Mouse (Mus musculus): ENCODE data around the gene Sap30. TPM values are rescaled to one million over a fixed set of nuclear protein-coding genes. Genes with fewer than 3 reads are reported as not detected.
A peak's percentile ranks its signal among the peaks of the same experiment; 100 is the strongest.

The Sap30 gene
- 22.3 and 24.7 TPM in 2 replicates for polyA plus RNA-seq (2015; fragmentation: Nextera tagmentation; extraction: Ambion mirVana)

DNA sequence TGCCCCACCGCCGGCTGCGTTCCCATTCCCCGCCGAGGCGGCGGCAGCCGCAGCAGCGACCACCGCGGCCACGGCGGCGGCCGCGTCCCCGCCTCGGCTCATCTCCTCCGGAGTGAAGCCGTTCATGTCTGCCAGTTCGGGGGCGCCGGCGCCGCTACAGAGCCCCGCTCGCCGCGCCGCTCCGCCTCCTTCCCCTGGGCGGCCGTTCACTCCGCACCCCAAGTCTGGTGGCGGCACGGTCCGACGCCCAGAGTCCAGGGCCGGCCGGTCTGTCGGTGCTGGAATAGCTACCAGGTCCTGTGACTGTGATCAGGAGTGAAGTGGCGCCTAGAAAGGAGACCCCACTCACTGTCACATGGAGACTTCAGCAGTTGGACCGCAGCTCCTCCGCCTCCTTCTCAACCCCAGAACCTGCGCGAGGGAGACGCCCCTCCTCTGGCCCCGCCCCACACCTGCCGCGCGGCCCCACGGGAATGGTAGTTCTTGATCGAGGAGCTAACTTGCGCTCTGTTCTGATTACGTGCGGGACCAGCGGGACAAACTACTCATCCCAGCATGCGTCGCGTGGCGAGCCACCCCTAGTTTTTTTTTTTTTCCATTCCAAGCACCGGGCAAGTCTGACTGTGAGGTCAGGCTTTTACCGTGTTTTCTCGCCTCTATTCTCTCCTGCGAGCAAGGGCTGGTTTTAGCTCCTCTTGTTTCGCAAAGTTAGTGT is at the start of gene Sap30:
Gene Sap30, minus strand, starts transcription at position 420 of the 715 bp plus-strand sequence.
- H3K4me3 ChIP-seq (replicated peaks; ENCODE audit: low read length) = peak within 1 kb of the TSS; percentile 89
- no peaks in the 10 kb centered on the region for H3K27me3 ChIP-seq (ENCODE audit: control insufficient read depth, insufficient read depth, low read length)
- H3K36me3 ChIP-seq (ENCODE audit: control insufficient read depth, insufficient read depth, low read length) = peaks cover 3% of the 10 kb centered on the region
- peaks cover 12% of the 10 kb centered on the region for H3K4me1 ChIP-seq (ENCODE audit: control insufficient read depth, insufficient read depth, low read length)
- peak within 1 kb of the TSS; percentile 85 for H3K9ac ChIP-seq (ENCODE audit: low read length)
- H3K4me2 ChIP-seq (ENCODE audit: low read depth, low read length) = peak within 1 kb of the TSS; percentile 94
- peak; percentile 96 for ATAC-seq (ENCODE audit: insufficient read depth, low FRiP score)
- under 1% methylated on average over 66 of the region's 66 CpGs for WGBS
- no peaks in the 10 kb centered on the region for H3K9me3 ChIP-seq (replicated peaks; ENCODE audit: control insufficient read depth, low read length)
- H3K27ac ChIP-seq (ENCODE audit: low read length) = peak within 1 kb of the TSS; percentile 96

GRCm38 (mm10) chr8:57536167-57536566 is 48.5 kb upstream of the Sap30 start:
- Histone ChIP-seq H3K27ac (ENCODE audit: low read length) (no peak overlapping the region), H3K9me3 (replicated peaks; ENCODE audit: control insufficient read depth, low read length) (no peaks in the 10 kb centered on the region; the same call in 1 of the 2 replicates), H3K36me3 (ENCODE audit: control insufficient read depth, insufficient read depth, low read length) (peaks cover 9% of the 10 kb centered on the region), H3K4me2 (ENCODE audit: low read depth, low read length) (no peak overlapping the region), H3K9ac (ENCODE audit: low read length) (no peak overlapping the region), H3K27me3 (ENCODE audit: control insufficient read depth, insufficient read depth, low read length) (no peaks in the 10 kb centered on the region), H3K4me1 (ENCODE audit: control insufficient read depth, insufficient read depth, low read length) (no peaks in the 10 kb centered on the region), H3K4me3 (replicated peaks; ENCODE audit: low read length) (no peak overlapping the region)
- 88% methylated on average over 6 of the region's 6 CpGs for WGBS
- no peak for ATAC-seq (ENCODE audit: insufficient read depth, low FRiP score)

- no peak overlapping the region for H3K4me3 ChIP-seq (replicated peaks; ENCODE audit: low read length)
- no peaks in the 10 kb centered on the region for H3K4me1 ChIP-seq (ENCODE audit: control insufficient read depth, insufficient read depth, low read length)
- no peak overlapping the region for H3K27ac ChIP-seq (ENCODE audit: low read length)
- H3K9me3 ChIP-seq (replicated peaks; ENCODE audit: control insufficient read depth, low read length) = no peaks in the 10 kb centered on the region; the same call in 1 of the 2 replicates
- no peak overlapping the region for H3K4me2 ChIP-seq (ENCODE audit: low read depth, low read length)
- no peaks in the 10 kb centered on the region for H3K27me3 ChIP-seq (ENCODE audit: control insufficient read depth, insufficient read depth, low read length)
- H3K9ac ChIP-seq (ENCODE audit: low read length) = no peak overlapping the region
- WGBS = 67% methylated on average over 4 of the region's 4 CpGs
- peaks cover 9% of the 10 kb centered on the region for H3K36me3 ChIP-seq (ENCODE audit: control insufficient read depth, insufficient read depth, low read length)
- no peak for ATAC-seq (ENCODE audit: insufficient read depth, low FRiP score)
Measured at GRCm38 (mm10) chr8:57534495-57534894, 46.8 kb upstream of the Sap30 start.

DNA sequence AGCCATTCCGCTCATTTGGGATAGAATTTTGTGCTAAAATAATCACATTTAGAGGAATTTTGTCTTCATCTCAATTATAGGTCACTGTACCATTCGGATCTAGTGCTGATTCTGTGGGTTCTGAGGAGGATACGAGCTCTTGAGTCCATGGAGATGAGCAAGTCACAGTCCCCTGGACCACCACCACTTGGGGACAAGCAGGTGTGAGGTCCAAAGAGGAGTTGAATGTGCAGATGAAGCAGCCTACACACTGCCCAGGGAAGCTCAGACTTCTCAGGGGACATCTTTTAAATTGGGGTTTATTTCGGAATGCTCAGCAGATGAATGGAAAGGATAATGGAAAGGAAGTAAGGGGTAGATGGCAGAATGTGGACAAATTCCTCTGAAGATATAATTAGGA is 45.4 kb upstream of the Sap30 start:
- WGBS = 91% methylated on average over 4 of the region's 4 CpGs

GRCm38 (mm10) chr8:57532223-57532622 is 44.6 kb upstream of the Sap30 start:
- no peak overlapping the region for H3K9ac ChIP-seq (ENCODE audit: low read length)
- no peaks in the 10 kb centered on the region for H3K4me1 ChIP-seq (ENCODE audit: control insufficient read depth, insufficient read depth, low read length)
- H3K27me3 ChIP-seq (ENCODE audit: control insufficient read depth, insufficient read depth, low read length) = no peaks in the 10 kb centered on the region
- H3K9me3 ChIP-seq (replicated peaks; ENCODE audit: control insufficient read depth, low read length) = no peaks in the 10 kb centered on the region; the same call in 1 of the 2 replicates
- H3K4me3 ChIP-seq (replicated peaks; ENCODE audit: low read length) = no peak overlapping the region
- peaks cover 9% of the 10 kb centered on the region for H3K36me3 ChIP-seq (ENCODE audit: control insufficient read depth, insufficient read depth, low read length)
- WGBS = 56% methylated on average over 2 of the region's 2 CpGs
- no peak overlapping the region for H3K4me2 ChIP-seq (ENCODE audit: low read depth, low read length)
- ATAC-seq (ENCODE audit: insufficient read depth, low FRiP score) = no peak
- no peak overlapping the region for H3K27ac ChIP-seq (ENCODE audit: low read length)

More for the DNA sequence above, 45.4 kb upstream of the Sap30 start:
- H3K4me3 ChIP-seq (replicated peaks; ENCODE audit: low read length) = no peak overlapping the region
- peaks cover 9% of the 10 kb centered on the region for H3K36me3 ChIP-seq (ENCODE audit: control insufficient read depth, insufficient read depth, low read length)
- no peaks in the 10 kb centered on the region for H3K27me3 ChIP-seq (ENCODE audit: control insufficient read depth, insufficient read depth, low read length)
- no peak overlapping the region for H3K9ac ChIP-seq (ENCODE audit: low read length)
- H3K9me3 ChIP-seq (replicated peaks; ENCODE audit: control insufficient read depth, low read length) = no peaks in the 10 kb centered on the region; the same call in 1 of the 2 replicates
- no peak overlapping the region for H3K4me2 ChIP-seq (ENCODE audit: low read depth, low read length)
- H3K27ac ChIP-seq (ENCODE audit: low read length) = no peak overlapping the region
- no peak for ATAC-seq (ENCODE audit: insufficient read depth, low FRiP score)
- no peaks in the 10 kb centered on the region for H3K4me1 ChIP-seq (ENCODE audit: control insufficient read depth, insufficient read depth, low read length)

GRCm38 (mm10) chr8:57530666-57531349 is 43.1 kb upstream of the Sap30 start:
- H3K4me3 ChIP-seq (replicated peaks; ENCODE audit: low read length) = peak overlapping the region; percentile 22; the same call in 1 of the 2 replicates
- H3K9me3 ChIP-seq (replicated peaks; ENCODE audit: control insufficient read depth, low read length) = no peaks in the 10 kb centered on the region; the same call in 1 of the 2 replicates
- H3K36me3 ChIP-seq (ENCODE audit: control insufficient read depth, insufficient read depth, low read length) = peaks cover 4% of the 10 kb centered on the region
- H3K27me3 ChIP-seq (ENCODE audit: control insufficient read depth, insufficient read depth, low read length) = no peaks in the 10 kb centered on the region
- H3K4me1 ChIP-seq (ENCODE audit: control insufficient read depth, insufficient read depth, low read length) = no peaks in the 10 kb centered on the region
- 22% methylated on average over 15 of the region's 15 CpGs for WGBS
- H3K9ac ChIP-seq (ENCODE audit: low read length) = peak overlapping the region; percentile 43
- H3K4me2 ChIP-seq (ENCODE audit: low read depth, low read length) = peak overlapping the region; percentile 45
- ATAC-seq (ENCODE audit: insufficient read depth, low FRiP score) = peak; percentile 57; the same call in 1 of the 2 replicates
- peak overlapping the region; percentile 62 for H3K27ac ChIP-seq (ENCODE audit: low read length)

GRCm38 (mm10) chr8:57530238-57530637 is 42.6 kb upstream of the Sap30 start:
- peak overlapping the region; percentile 43 for H3K9ac ChIP-seq (ENCODE audit: low read length)
- peak overlapping the region; percentile 62 for H3K27ac ChIP-seq (ENCODE audit: low read length)
- H3K4me2 ChIP-seq (ENCODE audit: low read depth, low read length) = peak overlapping the region; percentile 45
- H3K36me3 ChIP-seq (ENCODE audit: control insufficient read depth, insufficient read depth, low read length) = no peaks in the 10 kb centered on the region
- H3K4me1 ChIP-seq (ENCODE audit: control insufficient read depth, insufficient read depth, low read length) = no peaks in the 10 kb centered on the region
- 74% methylated on average over 13 of the region's 13 CpGs for WGBS
- H3K27me3 ChIP-seq (ENCODE audit: control insufficient read depth, insufficient read depth, low read length) = no peaks in the 10 kb centered on the region
- no peak for ATAC-seq (ENCODE audit: insufficient read depth, low FRiP score)
- H3K9me3 ChIP-seq (replicated peaks; ENCODE audit: control insufficient read depth, low read length) = no peaks in the 10 kb centered on the region
- H3K4me3 ChIP-seq (replicated peaks; ENCODE audit: low read length) = peak overlapping the region; percentile 22; the same call in 1 of the 2 replicates

GRCm38 (mm10) chr8:57528036-57528435 is 40.4 kb upstream of the Sap30 start:
- WGBS = 97% methylated on average over 1 of the region's 1 CpGs
- H3K36me3 ChIP-seq (ENCODE audit: control insufficient read depth, insufficient read depth, low read length) = no peaks in the 10 kb centered on the region
- no peak overlapping the region for H3K27ac ChIP-seq (ENCODE audit: low read length)
- ATAC-seq (ENCODE audit: insufficient read depth, low FRiP score) = no peak
- no peaks in the 10 kb centered on the region for H3K27me3 ChIP-seq (ENCODE audit: control insufficient read depth, insufficient read depth, low read length)
- H3K9ac ChIP-seq (ENCODE audit: low read length) = no peak overlapping the region
- no peak overlapping the region for H3K4me2 ChIP-seq (ENCODE audit: low read depth, low read length)
- H3K4me1 ChIP-seq (ENCODE audit: control insufficient read depth, insufficient read depth, low read length) = no peaks in the 10 kb centered on the region
- no peak overlapping the region for H3K4me3 ChIP-seq (replicated peaks; ENCODE audit: low read length)
- no peaks in the 10 kb centered on the region for H3K9me3 ChIP-seq (replicated peaks; ENCODE audit: control insufficient read depth, low read length)

- no peak overlapping the region for H3K27ac ChIP-seq (ENCODE audit: low read length)
- H3K4me3 ChIP-seq (replicated peaks; ENCODE audit: low read length) = no peak overlapping the region
- peaks cover 6% of the 10 kb centered on the region for H3K36me3 ChIP-seq (ENCODE audit: control insufficient read depth, insufficient read depth, low read length)
- no peaks in the 10 kb centered on the region for H3K9me3 ChIP-seq (replicated peaks; ENCODE audit: control insufficient read depth, low read length)
- no peaks in the 10 kb centered on the region for H3K27me3 ChIP-seq (ENCODE audit: control insufficient read depth, insufficient read depth, low read length)
- H3K4me1 ChIP-seq (ENCODE audit: control insufficient read depth, insufficient read depth, low read length) = no peaks in the 10 kb centered on the region
- H3K9ac ChIP-seq (ENCODE audit: low read length) = no peak overlapping the region
- H3K4me2 ChIP-seq (ENCODE audit: low read depth, low read length) = no peak overlapping the region
- ATAC-seq (ENCODE audit: insufficient read depth, low FRiP score) = no peak
- WGBS = 76% methylated on average over 12 of the region's 12 CpGs
Measured at GRCm38 (mm10) chr8:57520186-57520786, 32.6 kb upstream of the Sap30 start.

Data from stomach, embryonic 16.5 days (tissue).